Mouse (Mus musculus): ENCODE data around the gene U2af2. TPM values are rescaled to one million over a fixed set of nuclear protein-coding genes. Genes with fewer than 3 reads are reported as not detected.

Gene U2af2
- polyA plus RNA-seq, 1 experiment, result 184 TPM

DNA sequence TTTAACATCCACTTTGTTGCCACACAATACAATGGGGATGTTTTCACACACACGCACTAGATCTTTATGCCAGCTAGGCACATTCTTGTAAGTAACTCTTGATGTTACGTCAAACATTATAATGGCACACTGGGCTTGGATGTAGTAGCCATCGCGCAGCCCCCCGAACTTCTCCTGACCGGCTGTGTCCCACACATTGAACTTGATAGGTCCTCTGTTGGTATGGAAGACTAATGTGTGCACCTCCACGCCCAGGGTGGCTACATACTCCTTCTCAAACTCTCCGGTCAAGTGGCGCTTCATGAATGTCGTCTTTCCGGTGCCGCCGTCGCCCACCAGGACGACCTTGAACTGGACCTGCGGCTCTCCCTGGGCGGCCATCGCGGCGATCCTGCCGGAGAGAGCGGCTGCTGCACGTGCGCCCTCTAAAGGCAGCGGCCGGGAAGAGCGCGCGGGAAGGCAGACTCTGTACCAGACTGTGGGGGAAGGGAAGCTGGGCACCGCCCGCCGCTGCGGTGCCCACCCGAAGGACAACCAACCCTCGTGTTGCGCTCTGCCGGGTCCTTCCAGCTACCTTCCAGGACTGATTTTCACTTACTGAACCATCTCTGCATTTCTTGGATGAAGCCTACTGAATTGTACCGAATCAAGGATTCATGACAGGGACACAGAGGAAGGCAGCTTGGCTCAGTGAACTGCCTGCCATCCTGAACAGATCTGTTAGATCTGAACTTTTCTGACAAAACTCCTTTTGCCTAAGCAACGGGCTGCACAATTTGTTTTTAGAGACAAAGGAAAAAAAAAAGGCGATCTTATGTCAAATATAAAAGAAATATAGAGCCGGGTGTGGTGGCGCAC is 63.8 kb downstream of the U2af2 start, which contains the start of gene Rasl2-9:
Rasl2-9 (minus strand) TSS at position 402 of the 858 bp plus-strand sequence.
- no peaks in the 10 kb centered on the region; the same call in 1 of the 2 replicates for H3K4me1 ChIP-seq (ENCODE audit: control insufficient read depth, insufficient read depth, low read length)
- TF ChIP-seq CTCF (IDR thresholded peaks at IDR 0.05; ENCODE audit: extremely low read depth, insufficient read depth, low read length), result peak; percentile 19; the same call in 1 of the 2 replicates
- TF ChIP-seq POLR2A (IDR thresholded peaks at IDR 0.05; ENCODE audit: extremely low read depth, insufficient read depth, low read length), result no peak
- 0 out of 2 replicates have a peak within 1 kb of the TSS, but pooled peaks have one; percentile 25 for H3K27ac ChIP-seq (ENCODE audit: insufficient read depth, low read length)

More for the DNA sequence above, 63.8 kb downstream of the U2af2 start, which contains the start of gene Rasl2-9:
- H3K4me3 ChIP-seq (ENCODE audit: insufficient read depth, low read length), result peak within 1 kb of the TSS; percentile 52

Other genes with a start within 250 kb of the U2af2 start
- 177 and 181 TPM in 2 replicates for gene Ube2s, start 249.6 kb upstream of the U2af2 start, polyA plus RNA-seq (2012; rRNA removed)
- gene Shisa7, start 217.4 kb upstream of the U2af2 start, polyA plus RNA-seq (2012; rRNA removed), result 135 and 143 TPM in 2 replicates
- gene Isoc2b, start 191.9 kb upstream of the U2af2 start, polyA plus RNA-seq (2012; rRNA removed), result 12.3 and 15.7 TPM in 2 replicates
- 11.7 and 11.8 TPM in 2 replicates for gene Isoc2a, start 185.0 kb upstream of the U2af2 start, polyA plus RNA-seq (2012; rRNA removed)
- gene Gm36210, start 155.6 kb upstream of the U2af2 start, polyA plus RNA-seq (2012; rRNA removed), result 0.31 and 0.32 TPM in 2 replicates
- gene Zfp628, start 146.9 kb upstream of the U2af2 start, polyA plus RNA-seq (2012; rRNA removed), result 9.7 TPM in 2 replicates
- 91.7 and 94.0 TPM in 2 replicates for gene Nat14, start 140.1 kb upstream of the U2af2 start, polyA plus RNA-seq (2012; rRNA removed)
- gene Ssc5d, start 136.4 kb upstream of the U2af2 start, polyA plus RNA-seq (2012; rRNA removed), result 3.8 and 4.1 TPM in 2 replicates
- gene Sbk2, start 97.7 kb upstream of the U2af2 start, polyA plus RNA-seq (2012; rRNA removed), result 0.32 and 0.48 TPM in 2 replicates
- 1.2 TPM in 2 replicates for gene Sbk3, start 91.0 kb upstream of the U2af2 start, polyA plus RNA-seq (2012; rRNA removed)
- 38.0 and 39.2 TPM in 2 replicates for gene Zfp579, start 66.0 kb upstream of the U2af2 start, polyA plus RNA-seq (2012; rRNA removed)
- 15.3 and 15.6 TPM in 2 replicates for gene Zfp524, start 47.7 kb upstream of the U2af2 start, polyA plus RNA-seq (2012; rRNA removed)
- 21.5 TPM in 2 replicates for gene Fiz1, start 47.4 kb upstream of the U2af2 start, polyA plus RNA-seq (2012; rRNA removed)
- not detected in 2 replicates for gene Gm44973, start 46.6 kb upstream of the U2af2 start, polyA plus RNA-seq (2012; rRNA removed)
- gene Zfp865, start 41.8 kb upstream of the U2af2 start, polyA plus RNA-seq (2012; rRNA removed), result 28.7 and 30.0 TPM in 2 replicates
- 68.6 and 70.2 TPM in 2 replicates for gene Ccdc106, start 41.6 kb upstream of the U2af2 start, polyA plus RNA-seq (2012; rRNA removed)
- not detected in 2 replicates for gene 4632433K11Rik, start 28.0 kb upstream of the U2af2 start, polyA plus RNA-seq (2012; rRNA removed)
- 5.7 and 6.5 TPM in 2 replicates for gene Zfp784, start 23.7 kb upstream of the U2af2 start, polyA plus RNA-seq (2012; rRNA removed)
- 34.4 and 36.9 TPM in 2 replicates for gene Zfp580, start 10.6 kb upstream of the U2af2 start, polyA plus RNA-seq (2012; rRNA removed)
- gene Epn1, start 18.1 kb downstream of the U2af2 start, polyA plus RNA-seq (2012; rRNA removed), result 420 and 464 TPM in 2 replicates
- gene Rfpl4, start 54.8 kb downstream of the U2af2 start, polyA plus RNA-seq (2012; rRNA removed), result not detected in 2 replicates
- gene Rasl2-9, start 63.8 kb downstream of the U2af2 start, polyA plus RNA-seq (2012; rRNA removed), result 0.27 and 0.36 TPM in 2 replicates
- not detected in 2 replicates for gene Vmn1r55, start 87.5 kb downstream of the U2af2 start, polyA plus RNA-seq (2012; rRNA removed)
- not detected in 2 replicates for gene Vmn1r56, start 134.6 kb downstream of the U2af2 start, polyA plus RNA-seq (2012; rRNA removed)
- gene Vmn1r57, start 156.3 kb downstream of the U2af2 start, polyA plus RNA-seq (2012; rRNA removed), result not detected in 2 replicates